9 mouse cellular contexts compared by ENCODE assay signal in the genomic region with DNA sequence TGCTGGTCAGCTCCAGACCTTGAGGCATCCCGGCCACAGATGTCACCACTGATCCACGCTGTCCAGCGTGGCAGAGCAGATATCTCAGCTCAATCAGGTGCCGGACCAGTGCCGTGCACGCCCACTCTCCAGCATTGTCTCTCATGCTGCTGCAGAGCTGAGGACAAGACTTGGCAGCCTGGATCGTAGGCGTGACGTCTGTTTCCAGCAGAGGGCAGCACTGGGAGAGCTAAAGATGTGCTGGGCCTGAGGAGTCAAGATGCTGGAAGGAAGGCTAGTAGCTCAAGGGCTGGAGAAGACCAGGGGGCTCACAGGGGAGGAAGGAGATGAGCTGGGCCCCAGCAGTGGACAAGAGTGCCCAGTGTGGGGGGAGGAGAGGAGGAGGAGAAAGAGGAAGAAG.
DNase-seq lines count a peak whose midpoint lies in the region; ATAC-seq and TF ChIP-seq lines count a peak whose summit lies in the region.
"Had no signal": no experiment of that assay in that cellular context is flagged by ENCODE, and none has a peak within 500 bp of the region (broad histone marks: within the 10 kb centered on the region; RNA-seq: fewer than 3 reads in every experiment).

No protein-coding gene starts in this region.

- H3K27me3 ChIP-seq in heart, embryonic 13.5 days (replicated peaks): peaks cover 28% of the 10 kb centered on the region
- peaks cover 16% of the 10 kb centered on the region for H3K27me3 ChIP-seq in lung, embryonic 15.5 days

- H3K27ac ChIP-seq in bone marrow macrophage, adult 2 months (ENCODE audit: insufficient read depth, low read depth, low read length): peak overlapping the region; percentile 98
- no peak overlapping the region for H3K27ac ChIP-seq in heart, embryonic 13.5 days (replicated peaks)
- no peak overlapping the region for H3K27ac ChIP-seq in lung, embryonic 15.5 days

- H3K4me2 ChIP-seq in heart, embryonic 13.5 days: peak overlapping the region; percentile 92
- peak overlapping the region; percentile 93 for H3K4me2 ChIP-seq in lung, embryonic 15.5 days

- peak; percentile 56; the same call in 1 of the 2 replicates for TF ChIP-seq CTCF in bone marrow macrophage, adult 2 months (IDR thresholded peaks at IDR 0.05; ENCODE audit: low read depth, low read length)

- DNase-seq in CD4-positive, CD25-positive, alpha-beta regulatory T cell, adult 2 months (ENCODE audit: low read depth, low spot score): peak; percentile 72
- peak; percentile 80 to 90 for DNase-seq in kidney, postnatal 36 days
- DNase-seq in ovary, postnatal 36 days (ENCODE audit: low spot score): peak; percentile 80
- DNase-seq in thymus, postnatal 25 days: peak; percentile 65

- peak; percentile 59 for ATAC-seq in erythroblast, adult 5-6 weeks (replicated peaks; ENCODE audit: low FRiP score, poor library complexity, severe bottlenecking)
- ATAC-seq in heart, embryonic 13.5 days (ENCODE audit: extremely low read depth, insufficient number of reproducible peaks, low FRiP score, low TSS enrichment): no peak
- ATAC-seq in lung, embryonic 15.5 days (ENCODE audit: borderline replicate concordance, extremely low read depth, low FRiP score, low TSS enrichment): no peak

- peaks cover 56% of the 10 kb centered on the region for H3K4me1 ChIP-seq in bone marrow macrophage, adult 2 months (ENCODE audit: control insufficient read depth, insufficient read depth, low read length)
- peaks cover 76% of the 10 kb centered on the region for H3K4me1 ChIP-seq in heart, embryonic 13.5 days
- H3K4me1 ChIP-seq in lung, embryonic 15.5 days: peaks cover 44% of the 10 kb centered on the region

- TF ChIP-seq POLR2A in bone marrow macrophage, adult 2 months (IDR thresholded peaks at IDR 0.05; ENCODE audit: borderline replicate concordance, low read depth, low read length): no peak

- 8% methylated on average over 9 of the region's 9 CpGs for WGBS in heart, embryonic 13.5 days
- 11% methylated on average over 9 of the region's 9 CpGs for WGBS in lung, embryonic 15.5 days

- H3K9ac ChIP-seq in heart, embryonic 13.5 days: peak overlapping the region; percentile 89; the same call in 1 of the 2 replicates
- H3K9ac ChIP-seq in lung, embryonic 15.5 days: no peak overlapping the region

- H3K4me3 ChIP-seq in bone marrow macrophage, adult 2 months (ENCODE audit: insufficient read depth, low read length): peak overlapping the region; percentile 39
- H3K4me3 ChIP-seq in heart, embryonic 13.5 days: peak overlapping the region; percentile 74
- no peak overlapping the region for H3K4me3 ChIP-seq in lung, embryonic 15.5 days
- H3K4me3 ChIP-seq: erythroblast, embryonic 14.5 days had no signal

- H3K36me3 ChIP-seq in heart, embryonic 13.5 days: no peaks in the 10 kb centered on the region
- no peaks in the 10 kb centered on the region for H3K36me3 ChIP-seq in lung, embryonic 15.5 days

- no peaks in the 10 kb centered on the region for H3K9me3 ChIP-seq in heart, embryonic 13.5 days
- H3K9me3 ChIP-seq in lung, embryonic 15.5 days: no peaks in the 10 kb centered on the region
